Mouse (Mus musculus): Measurements from ENCODE around the gene Lsm14b. TPM values are rescaled to one million over a fixed set of nuclear protein-coding genes. Genes with fewer than 3 reads are reported as not detected.

Gene Lsm14b
- polyA plus RNA-seq, 1 experiment from 2014 or later, result 14.2 TPM

Other genes with a start within 250 kb of the Lsm14b start
- 3.8 and 5.0 TPM in 2 replicates for gene Taf4, start 48.3 kb upstream of the Lsm14b start, polyA plus RNA-seq (2016; fragmentation: Nextera tagmentation; extraction: Ambion mirVana)
- 693 and 704 TPM in 2 replicates for gene Psma7, start 17.4 kb downstream of the Lsm14b start, polyA plus RNA-seq (2016; fragmentation: Nextera tagmentation; extraction: Ambion mirVana)
- gene Ss18l1, start 17.5 kb downstream of the Lsm14b start, polyA plus RNA-seq (2016; fragmentation: Nextera tagmentation; extraction: Ambion mirVana), result 7.3 and 8.7 TPM in 2 replicates
- gene Mtg2, start 45.6 kb downstream of the Lsm14b start, polyA plus RNA-seq (2016; fragmentation: Nextera tagmentation; extraction: Ambion mirVana), result 29.6 and 30.9 TPM in 2 replicates
- 0.15 and 0.27 TPM in 2 replicates for gene Hrh3, start 79.5 kb downstream of the Lsm14b start, polyA plus RNA-seq (2016; fragmentation: Nextera tagmentation; extraction: Ambion mirVana)
- gene Osbpl2, start 94.3 kb downstream of the Lsm14b start, polyA plus RNA-seq (2016; fragmentation: Nextera tagmentation; extraction: Ambion mirVana), result 33.0 and 36.0 TPM in 2 replicates
- gene Adrm1, start 146.5 kb downstream of the Lsm14b start, polyA plus RNA-seq (2016; fragmentation: Nextera tagmentation; extraction: Ambion mirVana), result 207 and 212 TPM in 2 replicates
- gene Lama5, start 200.9 kb downstream of the Lsm14b start, polyA plus RNA-seq (2016; fragmentation: Nextera tagmentation; extraction: Ambion mirVana), result 20.9 and 22.3 TPM in 2 replicates
- 608 and 631 TPM in 2 replicates for gene Rps21, start 232.4 kb downstream of the Lsm14b start, polyA plus RNA-seq (2016; fragmentation: Nextera tagmentation; extraction: Ambion mirVana)
- 20.7 and 23.7 TPM in 2 replicates for gene Cables2, start 248.5 kb downstream of the Lsm14b start, polyA plus RNA-seq (2016; fragmentation: Nextera tagmentation; extraction: Ambion mirVana)

All from limb, embryonic 12.5 days (tissue).